Mouse (Mus musculus): Measurements from ENCODE around the gene Gpr152. TPM values are rescaled to one million over a fixed set of nuclear protein-coding genes. Genes with fewer than 3 reads are reported as not detected.
A peak's percentile ranks its signal among the peaks of the same experiment; 100 is the strongest.

Gpr152 gene
- polyA plus RNA-seq, 1 experiment from 2014 or later, result not detected

GRCm38 (mm10) chr19:4151898-4152297 lies 12.3 kb downstream of the Gpr152 start:
- no peak overlapping the region for H3K4me3 ChIP-seq (ENCODE audit: control insufficient read depth in 1 of 2, insufficient read depth in 1 of 2, low read depth in 1 of 2, low read length in 2 of 2)
- no peak overlapping the region for H3K9ac ChIP-seq (ENCODE audit: low read length)
- H3K4me1 ChIP-seq (ENCODE audit: control insufficient read depth in 2 of 2, insufficient read depth in 2 of 2, low read length in 2 of 2), result peaks cover 11 to 26% of the 10 kb centered on the region in 2 experiments
- H3K27ac ChIP-seq (replicated peaks in 1 of 2; ENCODE audit: control insufficient read depth in 1 of 2, insufficient read depth in 1 of 2, low read depth in 2 of 2, low read length in 2 of 2), result no peak overlapping the region; a peak in 1 of 4 replicates
- no peak for ATAC-seq (ENCODE audit: insufficient number of reproducible peaks, insufficient read depth, low FRiP score, low read depth)
- H3K36me3 ChIP-seq (ENCODE audit: control insufficient read depth, insufficient read depth, low read length), result peaks cover 64% of the 10 kb centered on the region
- WGBS, result 83% methylated on average over 5 of the region's 5 CpGs
- no peak overlapping the region for H3K4me2 ChIP-seq (ENCODE audit: low read length)
- no peaks in the 10 kb centered on the region for H3K27me3 ChIP-seq (ENCODE audit: control insufficient read depth, insufficient read depth, low read length)
- no peaks in the 10 kb centered on the region for H3K9me3 ChIP-seq (ENCODE audit: control insufficient read depth, low read length)

- Histone ChIP-seq H3K36me3 (ENCODE audit: control insufficient read depth, insufficient read depth, low read length) (peaks cover 72% of the 10 kb centered on the region), H3K9me3 (ENCODE audit: control insufficient read depth, low read length) (no peaks in the 10 kb centered on the region), H3K27ac (replicated peaks in 1 of 2; ENCODE audit: control insufficient read depth in 1 of 2, insufficient read depth in 1 of 2, low read depth in 2 of 2, low read length in 2 of 2) (0 out of 4 replicates have a peak overlapping the region, but pooled peaks of 1 of the 2 experiments have one; percentile 24), H3K9ac (ENCODE audit: low read length) (no peak overlapping the region), H3K4me2 (ENCODE audit: low read length) (no peak overlapping the region), H3K27me3 (ENCODE audit: control insufficient read depth, insufficient read depth, low read length) (no peaks in the 10 kb centered on the region), H3K4me3 (ENCODE audit: control insufficient read depth in 1 of 2, insufficient read depth in 1 of 2, low read depth in 1 of 2, low read length in 2 of 2) (no peak overlapping the region), H3K4me1 (ENCODE audit: control insufficient read depth in 2 of 2, insufficient read depth in 2 of 2, low read length in 2 of 2) (peaks cover 11 to 26% of the 10 kb centered on the region in 2 experiments)
- WGBS, result 89% methylated on average over 8 of the region's 8 CpGs
- ATAC-seq (ENCODE audit: insufficient number of reproducible peaks, insufficient read depth, low FRiP score, low read depth), result no peak
These were observed 13.1 kb downstream of the Gpr152 start for GRCm38 (mm10) chr19:4152445-4153231.

DNA sequence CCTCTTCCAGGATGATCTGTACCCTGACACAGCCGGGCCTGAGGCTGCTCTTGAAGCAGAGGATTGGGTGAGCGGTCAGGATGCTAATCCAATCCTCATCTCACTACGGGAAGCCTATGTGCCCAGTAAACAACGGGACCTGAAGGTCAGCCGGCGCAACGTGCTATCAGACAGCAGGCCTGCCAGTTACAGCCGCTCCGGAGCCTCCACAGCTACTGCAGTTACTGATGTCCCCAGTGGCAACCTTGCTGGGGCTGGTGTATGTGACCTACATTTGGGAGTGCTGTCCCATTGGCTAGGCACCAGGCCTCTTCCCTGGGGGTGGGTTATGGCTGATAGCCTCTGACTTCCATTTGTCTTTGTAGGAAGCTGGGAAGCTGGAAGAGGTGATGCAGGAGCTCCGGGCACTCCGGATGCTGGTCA lies 13.7 kb downstream of the Gpr152 start, which contains the start of gene Ptprcap:
Gene Ptprcap, plus strand, starts transcription at position 373 of the 423 bp plus-strand sequence.
- Histone ChIP-seq H3K4me3 (ENCODE audit: control insufficient read depth in 1 of 2, insufficient read depth in 1 of 2, low read depth in 1 of 2, low read length in 2 of 2) (no peak within 1 kb of the TSS), H3K4me1 (ENCODE audit: control insufficient read depth in 2 of 2, insufficient read depth in 2 of 2, low read length in 2 of 2) (peaks cover 11 to 21% of the 10 kb centered on the region in 2 experiments), H3K36me3 (ENCODE audit: control insufficient read depth, insufficient read depth, low read length) (peaks cover 78% of the 10 kb centered on the region)

DNA sequence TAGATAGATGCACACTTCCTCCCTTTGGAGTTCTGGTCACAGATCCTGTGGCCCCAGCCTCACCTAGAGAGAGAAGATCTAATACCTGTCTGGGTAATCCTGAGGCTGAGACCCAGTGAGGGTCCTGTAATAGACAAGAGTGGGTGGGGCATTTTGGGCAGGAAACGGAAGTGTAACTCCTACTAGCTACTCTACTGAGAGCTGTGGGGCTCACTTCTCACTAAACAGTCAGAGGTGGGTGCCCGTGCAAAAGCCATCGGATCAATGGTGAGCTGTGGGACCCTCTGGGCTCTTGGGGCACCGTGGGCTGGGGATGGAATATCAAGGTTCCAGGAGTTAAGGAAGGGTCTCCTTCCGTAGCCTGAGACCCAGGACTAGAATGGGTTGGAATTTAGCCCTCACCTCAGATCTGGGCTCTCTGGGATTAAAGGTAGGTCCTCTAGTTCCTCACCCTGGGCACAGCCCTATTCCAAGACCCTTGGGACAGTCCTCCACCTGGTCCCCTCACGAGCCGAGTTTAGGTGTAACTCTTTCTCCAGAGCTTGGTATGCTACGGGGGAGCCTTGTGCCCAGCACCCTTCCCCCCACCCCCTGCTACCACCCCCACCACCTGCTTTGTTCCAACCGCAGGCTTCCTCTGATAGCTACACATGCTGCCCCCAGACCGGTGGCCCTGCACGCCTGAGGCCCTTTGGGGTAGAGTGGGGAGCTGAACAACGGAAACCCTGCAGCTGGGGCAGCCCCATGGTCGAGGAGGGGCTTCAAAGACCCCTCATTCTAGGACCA lies 15.0 kb downstream of the Gpr152 start:
- ATAC-seq (ENCODE audit: insufficient number of reproducible peaks, insufficient read depth, low FRiP score, low read depth), result no peak
- H3K9ac ChIP-seq (ENCODE audit: low read length), result no peak overlapping the region
- H3K27me3 ChIP-seq (ENCODE audit: control insufficient read depth, insufficient read depth, low read length), result no peaks in the 10 kb centered on the region
- H3K4me1 ChIP-seq (ENCODE audit: control insufficient read depth in 2 of 2, insufficient read depth in 2 of 2, low read length in 2 of 2), result peaks cover 4 to 13% of the 10 kb centered on the region in 2 experiments
- H3K36me3 ChIP-seq (ENCODE audit: control insufficient read depth, insufficient read depth, low read length), result peaks cover 90% of the 10 kb centered on the region
- H3K9me3 ChIP-seq (ENCODE audit: control insufficient read depth, low read length), result no peaks in the 10 kb centered on the region
- no peak overlapping the region for H3K4me3 ChIP-seq (ENCODE audit: control insufficient read depth in 1 of 2, insufficient read depth in 1 of 2, low read depth in 1 of 2, low read length in 2 of 2)
- no peak overlapping the region for H3K27ac ChIP-seq (replicated peaks in 1 of 2; ENCODE audit: control insufficient read depth in 1 of 2, insufficient read depth in 1 of 2, low read depth in 2 of 2, low read length in 2 of 2)
- H3K4me2 ChIP-seq (ENCODE audit: low read length), result no peak overlapping the region
- 74% methylated on average over 13 of the region's 13 CpGs for WGBS

More for the DNA sequence above, 13.7 kb downstream of the Gpr152 start, which contains the start of gene Ptprcap:
- no peak within 1 kb of the TSS for H3K4me2 ChIP-seq (ENCODE audit: low read length)
- H3K9me3 ChIP-seq (ENCODE audit: control insufficient read depth, low read length), result no peaks in the 10 kb centered on the region
- no peak for ATAC-seq (ENCODE audit: insufficient number of reproducible peaks, insufficient read depth, low FRiP score, low read depth)
- H3K27ac ChIP-seq (replicated peaks in 1 of 2; ENCODE audit: control insufficient read depth in 1 of 2, insufficient read depth in 1 of 2, low read depth in 2 of 2, low read length in 2 of 2), result 0 out of 4 replicates have a peak within 1 kb of the TSS, but pooled peaks of 1 of the 2 experiments have one; percentile 24
- no peaks in the 10 kb centered on the region for H3K27me3 ChIP-seq (ENCODE audit: control insufficient read depth, insufficient read depth, low read length)
- no peak within 1 kb of the TSS for H3K9ac ChIP-seq (ENCODE audit: low read length)
- WGBS, result 47% methylated on average over 11 of the region's 11 CpGs

DNA sequence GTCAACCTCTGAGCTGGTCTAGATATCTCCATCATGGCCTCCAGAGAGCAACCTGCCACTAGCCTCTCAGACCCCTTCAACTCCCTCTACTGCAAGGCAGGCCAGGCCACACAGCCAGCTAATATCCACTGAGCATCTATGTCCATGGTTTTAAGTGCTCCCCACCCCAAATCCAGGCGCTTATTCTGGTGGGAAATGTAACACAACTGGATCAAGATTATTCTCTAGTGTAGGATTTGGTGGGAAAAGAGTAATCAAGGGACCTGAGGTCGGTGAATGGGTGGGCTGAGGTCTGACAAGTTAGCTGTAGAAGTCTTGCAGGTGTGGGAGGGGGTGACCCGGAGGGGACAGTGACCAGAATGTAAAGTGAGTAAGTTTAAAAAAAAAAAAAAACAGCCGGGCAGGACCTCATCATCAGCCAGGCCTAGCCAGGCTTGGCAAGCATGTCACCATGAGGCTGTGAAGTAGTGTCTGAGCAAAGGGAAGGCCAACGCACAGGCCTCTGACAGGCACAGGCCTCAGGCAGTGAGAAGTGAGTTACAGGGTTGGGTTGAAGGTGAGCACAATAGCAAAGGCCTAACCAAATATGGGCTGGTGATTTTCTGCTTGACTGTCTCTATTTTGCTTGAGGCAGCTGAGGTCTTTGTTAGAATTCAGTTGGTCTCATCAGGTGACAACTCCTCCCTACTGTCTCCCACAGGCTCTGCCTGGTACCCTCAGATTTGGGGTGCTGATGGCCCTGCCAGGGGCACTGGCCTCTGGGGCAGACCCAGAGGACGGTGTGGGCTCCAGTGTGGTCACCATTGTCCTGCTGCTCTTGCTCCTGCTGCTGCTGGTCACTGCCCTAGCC lies 15.9 kb downstream of the Gpr152 start:
- Histone ChIP-seq H3K36me3 (ENCODE audit: control insufficient read depth, insufficient read depth, low read length) (peaks cover 87% of the 10 kb centered on the region), H3K4me1 (ENCODE audit: control insufficient read depth in 2 of 2, insufficient read depth in 2 of 2, low read length in 2 of 2) (peaks cover 3 to 11% of the 10 kb centered on the region in 2 experiments; a peak in 3 of 4 replicates), H3K9me3 (ENCODE audit: control insufficient read depth, low read length) (no peaks in the 10 kb centered on the region), H3K4me3 (ENCODE audit: control insufficient read depth in 1 of 2, insufficient read depth in 1 of 2, low read depth in 1 of 2, low read length in 2 of 2) (no peak overlapping the region), H3K9ac (ENCODE audit: low read length) (no peak overlapping the region), H3K4me2 (ENCODE audit: low read length) (no peak overlapping the region), H3K27ac (replicated peaks in 1 of 2; ENCODE audit: control insufficient read depth in 1 of 2, insufficient read depth in 1 of 2, low read depth in 2 of 2, low read length in 2 of 2) (no peak overlapping the region), H3K27me3 (ENCODE audit: control insufficient read depth, insufficient read depth, low read length) (no peaks in the 10 kb centered on the region)
- 84% methylated on average over 6 of the region's 6 CpGs for WGBS
- ATAC-seq (ENCODE audit: insufficient number of reproducible peaks, insufficient read depth, low FRiP score, low read depth), result no peak

DNA sequence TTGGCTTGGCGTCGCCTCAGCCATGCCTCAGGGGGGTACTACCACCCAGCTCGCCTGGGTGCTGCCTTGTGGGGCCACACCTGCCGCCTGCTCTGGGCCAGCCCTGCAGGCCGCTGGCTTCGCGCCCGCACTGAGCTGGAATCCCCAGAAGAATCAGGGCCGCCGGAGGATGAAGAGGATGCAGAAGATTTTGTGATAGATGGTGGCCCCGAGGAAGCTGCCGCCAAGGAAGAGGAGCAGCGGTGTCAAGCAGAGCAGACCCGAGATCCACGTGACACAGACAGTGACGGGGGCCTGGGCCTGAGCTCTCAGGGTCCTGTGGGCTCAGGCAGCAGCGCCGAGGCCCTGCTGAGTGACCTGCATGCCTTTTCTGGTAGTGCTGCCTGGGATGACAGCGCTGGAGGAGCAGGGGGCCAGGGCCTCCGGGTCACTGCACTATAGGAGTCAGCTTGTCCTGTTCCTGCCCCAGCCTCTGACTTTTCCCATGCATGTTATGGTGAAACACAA lies 16.5 kb downstream of the Gpr152 start:
- Histone ChIP-seq H3K9me3 (ENCODE audit: control insufficient read depth, low read length) (no peaks in the 10 kb centered on the region), H3K4me1 (ENCODE audit: control insufficient read depth in 2 of 2, insufficient read depth in 2 of 2, low read length in 2 of 2) (peaks cover 3 to 9% of the 10 kb centered on the region in 2 experiments; a peak in 3 of 4 replicates), H3K4me2 (ENCODE audit: low read length) (no peak overlapping the region), H3K4me3 (ENCODE audit: control insufficient read depth in 1 of 2, insufficient read depth in 1 of 2, low read depth in 1 of 2, low read length in 2 of 2) (no peak overlapping the region), H3K27ac (replicated peaks in 1 of 2; ENCODE audit: control insufficient read depth in 1 of 2, insufficient read depth in 1 of 2, low read depth in 2 of 2, low read length in 2 of 2) (no peak overlapping the region), H3K27me3 (ENCODE audit: control insufficient read depth, insufficient read depth, low read length) (no peaks in the 10 kb centered on the region), H3K36me3 (ENCODE audit: control insufficient read depth, insufficient read depth, low read length) (peaks cover 87% of the 10 kb centered on the region), H3K9ac (ENCODE audit: low read length) (no peak overlapping the region)
- no peak for ATAC-seq (ENCODE audit: insufficient number of reproducible peaks, insufficient read depth, low FRiP score, low read depth)
- 65% methylated on average over 20 of the region's 20 CpGs for WGBS

DNA sequence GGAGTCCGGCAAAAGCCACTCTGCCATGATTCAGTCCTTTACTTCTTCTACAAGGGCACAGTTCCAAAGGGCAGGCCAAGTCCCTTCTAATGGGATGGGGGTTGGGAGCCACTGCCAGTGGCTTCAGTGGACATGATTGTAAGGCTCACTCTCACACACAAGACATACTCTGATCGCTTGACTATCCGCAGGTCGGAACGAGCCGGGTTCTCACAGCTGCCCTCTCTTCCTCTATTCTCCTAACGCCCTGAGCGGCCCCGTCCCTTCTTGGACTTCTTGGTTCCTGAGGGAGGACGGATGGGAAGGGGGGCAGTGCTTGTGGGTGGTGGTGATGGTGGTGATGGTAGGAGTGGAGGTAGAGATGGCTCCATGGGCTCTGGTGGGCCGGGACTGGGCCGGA lies 17.2 kb downstream of the Gpr152 start:
- Histone ChIP-seq H3K27me3 (ENCODE audit: control insufficient read depth, insufficient read depth, low read length) (no peaks in the 10 kb centered on the region), H3K9ac (ENCODE audit: low read length) (no peak overlapping the region), H3K36me3 (ENCODE audit: control insufficient read depth, insufficient read depth, low read length) (peaks cover 88% of the 10 kb centered on the region), H3K9me3 (ENCODE audit: control insufficient read depth, low read length) (no peaks in the 10 kb centered on the region), H3K4me3 (ENCODE audit: control insufficient read depth in 1 of 2, insufficient read depth in 1 of 2, low read depth in 1 of 2, low read length in 2 of 2) (no peak overlapping the region), H3K4me2 (ENCODE audit: low read length) (no peak overlapping the region), H3K4me1 (ENCODE audit: control insufficient read depth in 2 of 2, insufficient read depth in 2 of 2, low read length in 2 of 2) (peaks cover 2 to 3% of the 10 kb centered on the region in 2 experiments; a peak in 3 of 4 replicates), H3K27ac (replicated peaks in 1 of 2; ENCODE audit: control insufficient read depth in 1 of 2, insufficient read depth in 1 of 2, low read depth in 2 of 2, low read length in 2 of 2) (no peak overlapping the region)
- WGBS, result 85% methylated on average over 12 of the region's 12 CpGs
- no peak for ATAC-seq (ENCODE audit: insufficient number of reproducible peaks, insufficient read depth, low FRiP score, low read depth)

Data from heart, embryonic 14.5 days (tissue).